Mouse (Mus musculus): ENCODE measurements around the gene Anpep. TPM values are rescaled to one million over a fixed set of nuclear protein-coding genes. Genes with fewer than 3 reads are reported as not detected.

The Anpep gene
- total and polyA plus RNA-seq, 3 experiments = 0.66 TPM; not detected in 2

DNA sequence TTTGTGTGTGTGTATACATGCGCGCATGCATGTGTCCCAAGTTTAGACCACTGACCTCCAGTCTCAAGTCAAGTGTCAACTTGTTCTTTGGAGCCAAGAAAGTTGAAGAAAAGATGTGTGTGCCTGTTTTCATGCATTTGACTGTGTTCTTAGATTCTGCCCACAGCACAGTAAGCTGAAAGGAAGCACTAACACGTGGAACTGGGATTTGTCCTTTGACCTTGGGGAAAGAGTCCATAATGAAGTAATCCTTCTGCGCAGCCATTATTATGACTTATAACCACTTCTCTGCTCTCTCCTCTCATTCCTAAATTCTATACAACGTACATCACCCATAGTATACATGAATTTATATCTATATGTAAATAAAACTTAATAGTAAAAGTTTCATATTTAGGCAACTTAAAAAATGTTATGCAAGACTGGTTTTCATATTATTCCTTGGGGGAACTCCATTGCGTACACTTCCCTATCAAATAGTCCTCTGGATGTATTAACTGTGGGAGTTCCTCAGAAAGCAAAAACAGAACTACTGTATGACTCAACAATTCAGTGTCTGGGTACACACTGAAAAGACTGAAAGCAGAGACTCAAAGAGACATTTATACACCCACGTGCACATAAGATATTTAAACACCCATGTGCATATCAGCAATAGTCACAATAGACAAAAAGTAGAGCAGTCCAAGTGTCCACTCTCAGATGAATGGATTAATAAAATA lies 22.9 kb upstream of the Anpep start:
- ATAC-seq (ENCODE audit: extremely low read depth, insufficient number of reproducible peaks, low FRiP score, poor library complexity, severe bottlenecking) (no peak), DNase-seq (ENCODE audit: low spot score) (no peak)
- no peak overlapping the region for H3K4me3 ChIP-seq (ENCODE audit: low read depth, low read length)
- H3K27me3 ChIP-seq (ENCODE audit: insufficient read depth, low read length) = no peaks in the 10 kb centered on the region
- H3K4me1 ChIP-seq (ENCODE audit: insufficient read depth, low read depth, low read length) = no peaks in the 10 kb centered on the region
- TF ChIP-seq POLR2AphosphoS5 (IDR thresholded peaks at IDR 0.05; ENCODE audit: insufficient replicate concordance, low read depth, low read length) (no peak), TAL1 (conservative IDR thresholded peaks at IDR 0.05; ENCODE audit: low read depth, low read length) (no peak), GATA2 (IDR thresholded peaks at IDR 0.05; ENCODE audit: borderline replicate concordance, low read depth, low read length) (no peak), GATA1 (IDR thresholded peaks at IDR 0.05; ENCODE audit: borderline replicate concordance, low read length) (no peak), CTCF (IDR thresholded peaks at IDR 0.05; ENCODE audit: low read depth, low read length) (no peak)
- peaks cover 82% of the 10 kb centered on the region for H3K36me3 ChIP-seq (replicated peaks)
- no peaks in the 10 kb centered on the region for H3K9me3 ChIP-seq (replicated peaks)

DNA sequence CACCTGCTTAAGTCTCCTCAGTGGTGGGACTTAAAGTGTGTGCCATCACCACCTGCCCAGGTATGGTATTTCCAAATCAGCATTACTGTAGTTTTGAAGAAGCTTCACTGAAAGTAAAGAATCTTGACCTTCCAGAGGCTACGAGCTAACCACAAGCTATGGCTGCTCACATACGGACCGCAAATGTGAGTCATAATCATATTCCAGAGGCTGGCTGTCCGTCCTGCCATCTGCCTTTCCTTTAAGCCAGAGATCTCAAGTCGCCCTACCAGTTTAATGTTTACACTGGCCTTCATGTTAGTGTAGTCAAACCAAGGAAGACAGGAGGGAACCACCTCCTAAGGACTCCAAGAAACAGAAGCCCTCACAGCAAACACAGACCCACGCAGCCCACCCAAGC lies 21.0 kb upstream of the Anpep start:
- DNase-seq (ENCODE audit: low spot score) (no peak), ATAC-seq (ENCODE audit: extremely low read depth, insufficient number of reproducible peaks, low FRiP score, poor library complexity, severe bottlenecking) (no peak)
- Histone ChIP-seq H3K4me1 (ENCODE audit: insufficient read depth, low read depth, low read length) (no peaks in the 10 kb centered on the region), H3K36me3 (replicated peaks) (peaks cover 77% of the 10 kb centered on the region), H3K27me3 (ENCODE audit: insufficient read depth, low read length) (no peaks in the 10 kb centered on the region), H3K9me3 (replicated peaks) (no peaks in the 10 kb centered on the region), H3K4me3 (ENCODE audit: low read depth, low read length) (no peak overlapping the region)
- TF ChIP-seq CTCF (IDR thresholded peaks at IDR 0.05; ENCODE audit: low read depth, low read length) (no peak), POLR2AphosphoS5 (IDR thresholded peaks at IDR 0.05; ENCODE audit: insufficient replicate concordance, low read depth, low read length) (no peak), TAL1 (conservative IDR thresholded peaks at IDR 0.05; ENCODE audit: low read depth, low read length) (no peak), GATA2 (IDR thresholded peaks at IDR 0.05; ENCODE audit: borderline replicate concordance, low read depth, low read length) (no peak), GATA1 (IDR thresholded peaks at IDR 0.05; ENCODE audit: borderline replicate concordance, low read length) (no peak)

- no peaks in the 10 kb centered on the region for H3K4me1 ChIP-seq (ENCODE audit: insufficient read depth, low read depth, low read length)
- DNase-seq (ENCODE audit: low spot score) = no peak
- H3K36me3 ChIP-seq (replicated peaks) = peaks cover 75% of the 10 kb centered on the region
- no peaks in the 10 kb centered on the region for H3K9me3 ChIP-seq (replicated peaks)
- no peak for TF ChIP-seq TAL1 (conservative IDR thresholded peaks at IDR 0.05; ENCODE audit: low read depth, low read length)
- TF ChIP-seq CTCF (IDR thresholded peaks at IDR 0.05; ENCODE audit: low read depth, low read length) = no peak
- TF ChIP-seq GATA1 (IDR thresholded peaks at IDR 0.05; ENCODE audit: borderline replicate concordance, low read length) = no peak
- TF ChIP-seq GATA2 (IDR thresholded peaks at IDR 0.05; ENCODE audit: borderline replicate concordance, low read depth, low read length) = no peak
- TF ChIP-seq POLR2AphosphoS5 (IDR thresholded peaks at IDR 0.05; ENCODE audit: insufficient replicate concordance, low read depth, low read length) = no peak
- H3K4me3 ChIP-seq (ENCODE audit: low read depth, low read length) = no peak overlapping the region
- H3K27me3 ChIP-seq (ENCODE audit: insufficient read depth, low read length) = no peaks in the 10 kb centered on the region
- no peak for ATAC-seq (ENCODE audit: extremely low read depth, insufficient number of reproducible peaks, low FRiP score, poor library complexity, severe bottlenecking)
Measured at GRCm38 (mm10) chr7:79880998-79881397, 20.1 kb upstream of the Anpep start.

GRCm38 (mm10) chr7:79880033-79880432 lies 19.2 kb upstream of the Anpep start:
- Histone ChIP-seq H3K9me3 (replicated peaks) (no peaks in the 10 kb centered on the region), H3K4me1 (ENCODE audit: insufficient read depth, low read depth, low read length) (no peaks in the 10 kb centered on the region), H3K36me3 (replicated peaks) (peaks cover 67% of the 10 kb centered on the region), H3K27me3 (ENCODE audit: insufficient read depth, low read length) (no peaks in the 10 kb centered on the region), H3K4me3 (ENCODE audit: low read depth, low read length) (no peak overlapping the region)
- TF ChIP-seq GATA1 (IDR thresholded peaks at IDR 0.05; ENCODE audit: borderline replicate concordance, low read length) (no peak), POLR2AphosphoS5 (IDR thresholded peaks at IDR 0.05; ENCODE audit: insufficient replicate concordance, low read depth, low read length) (no peak), CTCF (IDR thresholded peaks at IDR 0.05; ENCODE audit: low read depth, low read length) (no peak), TAL1 (conservative IDR thresholded peaks at IDR 0.05; ENCODE audit: low read depth, low read length) (no peak)
- ATAC-seq (ENCODE audit: extremely low read depth, insufficient number of reproducible peaks, low FRiP score, poor library complexity, severe bottlenecking) (no peak), DNase-seq (ENCODE audit: low spot score) (no peak)

- Histone ChIP-seq H3K36me3 (replicated peaks) (peaks cover 61% of the 10 kb centered on the region), H3K4me1 (ENCODE audit: insufficient read depth, low read depth, low read length) (no peaks in the 10 kb centered on the region), H3K9me3 (replicated peaks) (no peaks in the 10 kb centered on the region), H3K4me3 (ENCODE audit: low read depth, low read length) (no peak overlapping the region), H3K27me3 (ENCODE audit: insufficient read depth, low read length) (peaks cover under 1% of the 10 kb centered on the region; the same call in 1 of the 2 replicates)
- no peak for TF ChIP-seq TAL1 (conservative IDR thresholded peaks at IDR 0.05; ENCODE audit: low read depth, low read length)
- no peak for TF ChIP-seq GATA1 (IDR thresholded peaks at IDR 0.05; ENCODE audit: borderline replicate concordance, low read length)
- no peak for TF ChIP-seq POLR2AphosphoS5 (IDR thresholded peaks at IDR 0.05; ENCODE audit: insufficient replicate concordance, low read depth, low read length)
- no peak for TF ChIP-seq GATA2 (IDR thresholded peaks at IDR 0.05; ENCODE audit: borderline replicate concordance, low read depth, low read length)
- no peak for TF ChIP-seq CTCF (IDR thresholded peaks at IDR 0.05; ENCODE audit: low read depth, low read length)
- DNase-seq (ENCODE audit: low spot score) = no peak
- no peak for ATAC-seq (ENCODE audit: extremely low read depth, insufficient number of reproducible peaks, low FRiP score, poor library complexity, severe bottlenecking)
Measured at GRCm38 (mm10) chr7:79878455-79879025, 17.7 kb upstream of the Anpep start.

- H3K27me3 ChIP-seq (ENCODE audit: insufficient read depth, low read length) = peaks cover 14% of the 10 kb centered on the region
Measured at GRCm38 (mm10) chr7:79873407-79873806, 12.5 kb upstream of the Anpep start.

More at GRCm38 (mm10) chr7:79873407-79873806, 12.5 kb upstream of the Anpep start:
- no peaks in the 10 kb centered on the region for H3K9me3 ChIP-seq (replicated peaks)
- no peak for TF ChIP-seq TAL1 (conservative IDR thresholded peaks at IDR 0.05; ENCODE audit: low read depth, low read length)
- no peak for TF ChIP-seq GATA2 (IDR thresholded peaks at IDR 0.05; ENCODE audit: borderline replicate concordance, low read depth, low read length)
- no peak for TF ChIP-seq CTCF (IDR thresholded peaks at IDR 0.05; ENCODE audit: low read depth, low read length)
- TF ChIP-seq GATA1 (IDR thresholded peaks at IDR 0.05; ENCODE audit: borderline replicate concordance, low read length) = no peak
- no peak for TF ChIP-seq POLR2AphosphoS5 (IDR thresholded peaks at IDR 0.05; ENCODE audit: insufficient replicate concordance, low read depth, low read length)
- no peak overlapping the region for H3K4me3 ChIP-seq (ENCODE audit: low read depth, low read length)
- ATAC-seq (ENCODE audit: extremely low read depth, insufficient number of reproducible peaks, low FRiP score, poor library complexity, severe bottlenecking) (no peak), DNase-seq (ENCODE audit: low spot score) (no peak)
- H3K36me3 ChIP-seq (replicated peaks) = peaks cover 12% of the 10 kb centered on the region
- no peaks in the 10 kb centered on the region for H3K4me1 ChIP-seq (ENCODE audit: insufficient read depth, low read depth, low read length)

All from G1E (cell line).